Mouse (Mus musculus) intestine, embryonic 15.5 days (tissue): ENCODE results near the gene Trim28. TPM values are rescaled to one million over a fixed set of nuclear protein-coding genes. Genes with fewer than 3 reads are reported as not detected.

Experiments
- ATAC-seq: fragments of 200-750 bp; cut with Nextera tagmentation; 2 replicates; pipeline ENCODE4 v1.8.0; 2017; ENCODE audit warnings: moderate TSS enrichment, moderate library complexity
- H3K27ac ChIP-seq: fragments of 300-500 bp; sonication (generic); 2 replicates; pipeline ENCODE4 v1.5.1; 2015; ENCODE audit warnings: mild to moderate bottlenecking, inconsistent platforms
- H3K27me3 ChIP-seq: fragments of 300-500 bp; sonication (generic); replicated peaks from 2 replicates; pipeline ENCODE4 v1.6.1; 2015; ENCODE audit warnings: inconsistent platforms
- H3K36me3 ChIP-seq: fragments of 300-500 bp; sonication (generic); 2 replicates; pipeline ENCODE4 v1.6.1; 2015; ENCODE audit warnings: inconsistent platforms
- H3K4me1 ChIP-seq: fragments of 300-500 bp; sonication (generic); replicated peaks from 2 replicates; pipeline ENCODE4 v1.6.1; 2015; ENCODE audit warnings: inconsistent platforms
- H3K4me2 ChIP-seq: fragments of 300-500 bp; sonication (generic); replicated peaks from 2 replicates; pipeline ENCODE4 v1.6.1; 2015; ENCODE audit warnings: mild to moderate bottlenecking, inconsistent platforms
- H3K4me3 ChIP-seq: fragments of 300-500 bp; sonication (generic); replicated peaks from 2 replicates; pipeline ENCODE4 v1.5.1; 2015; ENCODE audit warnings: inconsistent platforms
- H3K9ac ChIP-seq: fragments of 300-500 bp; sonication (generic); 2 replicates; pipeline ENCODE4 v1.6.1; 2015; ENCODE audit warnings: inconsistent platforms
- H3K9me3 ChIP-seq: fragments of 300-500 bp; sonication (generic); 2 replicates; pipeline ENCODE4 v1.6.1; 2016; ENCODE audit warnings: inconsistent platforms
- WGBS: fragments of 180-500 bp; shearing (Covaris S2); methylation state at CpG from one replicate; pipeline ENCODE4 v1.1.7; 2015; 5-methylcytosine and 5-hydroxymethylcytosine counted together
- polyA plus RNA-seq: library from polyadenylated mRNA; unstranded; fragments of >200 nt; fragmentation: Nextera tagmentation; extraction: Ambion mirVana; gene quantifications from 2 replicates; pipeline ENCODE4 v1.2.1, GENCODE M21; 2015

Trim28 gene
- polyA plus RNA-seq, 1 experiment from 2014 or later, result 218 TPM

DNA sequence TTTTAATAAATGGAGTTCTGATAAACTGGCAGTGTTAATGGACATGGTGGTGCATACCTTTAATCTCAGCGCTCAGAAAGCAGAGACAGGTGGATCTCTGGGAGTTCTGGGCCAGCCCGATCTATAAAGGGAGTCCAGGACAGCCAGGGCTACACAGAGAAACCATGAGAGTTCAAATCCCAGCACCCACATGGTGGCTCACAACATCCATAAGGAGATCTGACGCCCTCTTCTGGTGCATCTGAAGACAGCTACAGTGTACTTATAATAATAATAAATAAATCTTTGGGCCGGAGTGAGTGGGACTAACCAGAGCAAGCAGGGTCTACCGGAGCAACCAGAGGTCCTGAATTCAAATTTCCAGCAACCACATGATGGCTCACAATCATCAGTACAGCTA, 4.5 kb downstream of the Trim28 start:
- H3K9ac ChIP-seq, result no peak overlapping the region
- 78% methylated on average over 5 of the region's 5 CpGs for WGBS
- H3K4me1 ChIP-seq, result 0 out of 2 replicates have a peak, but pooled peaks cover 10% of the 10 kb centered on the region
- no peak for ATAC-seq
- no peaks in the 10 kb centered on the region for H3K9me3 ChIP-seq
- no peak overlapping the region for H3K27ac ChIP-seq
- H3K36me3 ChIP-seq, result peaks cover 20% of the 10 kb centered on the region
- H3K27me3 ChIP-seq, result no peaks in the 10 kb centered on the region
- H3K4me3 ChIP-seq, result no peak overlapping the region
- H3K4me2 ChIP-seq, result no peak overlapping the region

DNA sequence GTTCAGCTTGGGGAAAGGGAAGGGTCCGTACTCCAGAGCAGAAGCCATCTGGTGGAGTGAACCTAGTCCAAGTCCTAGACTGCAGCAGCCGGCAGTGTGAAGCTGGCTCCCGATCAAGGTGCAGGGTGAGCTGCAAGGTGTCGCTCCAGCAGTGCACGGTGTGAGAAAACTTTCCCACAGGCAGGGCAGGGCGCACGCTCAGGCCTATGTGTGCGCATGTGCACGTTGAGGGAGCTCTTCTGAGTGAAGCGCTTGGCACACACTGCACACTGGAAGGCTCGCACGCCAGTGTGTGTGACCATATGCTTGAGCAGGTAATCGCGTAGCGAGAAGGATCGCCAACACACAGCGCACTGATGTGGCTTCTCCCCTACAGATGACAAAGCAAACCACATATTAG, 7.1 kb downstream of the Trim28 start:
- H3K4me1 ChIP-seq, result 0 out of 2 replicates have a peak, but pooled peaks cover 16% of the 10 kb centered on the region
- H3K4me3 ChIP-seq, result no peak overlapping the region
- WGBS, result 88% methylated on average over 17 of the region's 17 CpGs
- no peak for ATAC-seq
- H3K9me3 ChIP-seq, result no peaks in the 10 kb centered on the region
- H3K27ac ChIP-seq, result no peak overlapping the region
- no peak overlapping the region for H3K9ac ChIP-seq
- peaks cover 20% of the 10 kb centered on the region for H3K36me3 ChIP-seq
- no peaks in the 10 kb centered on the region for H3K27me3 ChIP-seq
- no peak overlapping the region for H3K4me2 ChIP-seq

DNA sequence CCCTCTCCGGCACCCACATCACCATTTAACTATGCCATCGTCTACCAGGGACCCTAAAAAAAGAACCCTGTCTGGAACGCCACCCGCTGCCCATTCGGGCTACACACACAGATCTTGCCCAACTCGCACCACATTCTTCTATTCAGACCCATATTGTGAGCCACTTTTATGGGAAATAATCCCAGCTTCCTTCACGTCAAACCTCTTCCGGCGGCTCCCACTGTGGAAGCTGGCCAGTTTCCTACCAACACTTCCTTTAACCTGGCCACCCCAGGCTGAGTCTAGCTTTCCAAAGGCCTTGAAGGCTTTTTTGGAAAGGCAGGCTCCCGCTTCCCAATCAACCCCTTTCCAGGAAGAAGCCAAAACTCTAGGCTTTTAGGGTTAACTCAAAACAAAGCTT, 7.6 kb downstream of the Trim28 start:
- Histone ChIP-seq H3K9me3 (no peaks in the 10 kb centered on the region), H3K9ac (no peak overlapping the region), H3K4me1 (0 out of 2 replicates have a peak, but pooled peaks cover 16% of the 10 kb centered on the region), H3K27ac (no peak overlapping the region), H3K27me3 (no peaks in the 10 kb centered on the region), H3K4me2 (no peak overlapping the region), H3K36me3 (peaks cover 20% of the 10 kb centered on the region), H3K4me3 (no peak overlapping the region)
- WGBS, result 85% methylated on average over 10 of the region's 10 CpGs
- ATAC-seq, result no peak

GRCm38 (mm10) chr7:13007341-13008092, 8.6 kb downstream of the Trim28 start:
- Histone ChIP-seq H3K4me3 (no peak overlapping the region), H3K36me3 (peaks cover 20% of the 10 kb centered on the region), H3K27ac (no peak overlapping the region), H3K9me3 (no peaks in the 10 kb centered on the region), H3K27me3 (no peaks in the 10 kb centered on the region), H3K4me2 (no peak overlapping the region), H3K4me1 (0 out of 2 replicates have a peak, but pooled peaks cover 16% of the 10 kb centered on the region), H3K9ac (0 out of 2 replicates have a peak overlapping the region, but pooled peaks have one; percentile 14)
- 57% methylated on average over 57 of the region's 57 CpGs for WGBS
- no peak for ATAC-seq

DNA sequence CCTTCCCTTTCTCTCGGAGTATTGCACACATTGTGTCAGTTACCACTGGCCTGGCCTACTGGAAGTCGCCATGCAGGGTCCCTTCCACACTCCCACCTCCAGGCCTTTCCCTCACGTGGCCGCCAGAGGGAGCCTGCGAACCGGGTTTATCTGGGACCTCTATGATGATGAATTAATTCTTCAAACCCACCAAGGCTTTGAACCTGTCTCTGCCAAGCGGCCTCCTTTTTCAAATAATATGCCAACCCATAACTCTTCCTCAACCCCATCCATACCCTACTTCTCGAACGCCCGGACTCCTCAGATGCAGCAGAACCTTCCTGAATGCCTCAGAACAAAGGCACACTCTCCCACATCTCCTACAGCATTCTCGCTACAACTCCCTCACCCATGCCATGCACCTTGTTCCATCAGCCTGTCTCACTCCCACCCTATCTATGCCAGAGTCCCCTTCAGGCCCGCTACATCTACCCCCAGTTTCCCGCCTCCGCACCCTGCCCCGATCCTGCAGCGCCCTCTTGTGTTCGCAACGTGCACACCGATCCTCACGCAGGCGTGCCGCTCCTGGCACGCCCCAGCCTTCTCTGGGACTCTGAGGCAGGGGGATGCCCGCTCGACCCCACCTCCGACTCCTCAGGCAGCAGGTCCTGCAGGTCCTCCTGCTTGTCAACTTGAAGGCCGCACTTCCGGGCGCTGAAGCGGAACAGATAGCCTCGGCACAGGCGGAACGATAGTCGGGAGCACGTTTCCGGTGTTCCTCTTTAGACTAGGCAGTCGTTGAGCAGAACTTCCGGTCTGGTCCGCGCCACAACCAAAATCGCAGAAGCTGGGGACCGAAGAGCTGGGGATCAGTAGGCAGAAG, 10.5 kb downstream of the Trim28 start:
- H3K27me3 ChIP-seq, result no peaks in the 10 kb centered on the region
- peak; percentile 91 for ATAC-seq
- H3K4me1 ChIP-seq, result 0 out of 2 replicates have a peak, but pooled peaks cover 16% of the 10 kb centered on the region
- H3K4me3 ChIP-seq, result peak overlapping the region; percentile 80
- peak overlapping the region; percentile 98 for H3K27ac ChIP-seq
- H3K36me3 ChIP-seq, result peaks cover 16% of the 10 kb centered on the region
- peak overlapping the region; percentile 69 for H3K4me2 ChIP-seq
- H3K9ac ChIP-seq, result peak overlapping the region; percentile 95
- no peaks in the 10 kb centered on the region for H3K9me3 ChIP-seq
- under 1% methylated on average over 42 of the region's 42 CpGs for WGBS

GRCm38 (mm10) chr7:13010005-13010908, 11.3 kb downstream of the Trim28 start, which contains the start of gene Zbtb45:
Gene Zbtb45 (minus strand): TSS chr7:13010034.
- ATAC-seq, result 0 out of 2 replicates have a peak, but pooled peaks have one; percentile 6
- H3K36me3 ChIP-seq, result peaks cover 16% of the 10 kb centered on the region
- no peaks in the 10 kb centered on the region for H3K9me3 ChIP-seq
- H3K4me1 ChIP-seq, result 0 out of 2 replicates have a peak, but pooled peaks cover 16% of the 10 kb centered on the region
- no peaks in the 10 kb centered on the region for H3K27me3 ChIP-seq
- H3K27ac ChIP-seq, result peak within 1 kb of the TSS; percentile 98
- peak within 1 kb of the TSS; percentile 69 for H3K4me2 ChIP-seq
- WGBS, result 12% methylated on average over 26 of the region's 26 CpGs
- peak within 1 kb of the TSS; percentile 80 for H3K4me3 ChIP-seq
- H3K9ac ChIP-seq, result peak within 1 kb of the TSS; percentile 95

DNA sequence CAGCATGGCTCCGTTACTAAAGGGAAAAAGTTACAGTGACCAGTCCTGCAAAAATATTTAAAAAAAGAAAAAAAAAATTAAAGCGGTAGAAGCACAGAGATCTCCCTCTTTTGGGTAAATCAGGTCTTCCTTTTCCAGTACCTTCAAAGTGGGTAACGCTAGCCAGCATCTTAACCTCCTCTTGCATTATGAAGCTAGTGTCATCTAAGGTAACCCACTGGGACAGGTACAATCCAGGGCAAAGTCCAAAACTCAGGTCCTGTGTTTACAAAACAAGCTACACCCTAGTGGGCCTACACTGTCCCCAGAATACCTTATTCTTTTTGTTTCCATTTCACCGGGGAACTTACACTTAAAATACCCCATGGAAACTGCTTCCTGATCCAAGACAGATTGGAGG, 14.8 kb downstream of the Trim28 start:
- 60% methylated on average over 4 of the region's 4 CpGs for WGBS
- no peak for ATAC-seq

DNA sequence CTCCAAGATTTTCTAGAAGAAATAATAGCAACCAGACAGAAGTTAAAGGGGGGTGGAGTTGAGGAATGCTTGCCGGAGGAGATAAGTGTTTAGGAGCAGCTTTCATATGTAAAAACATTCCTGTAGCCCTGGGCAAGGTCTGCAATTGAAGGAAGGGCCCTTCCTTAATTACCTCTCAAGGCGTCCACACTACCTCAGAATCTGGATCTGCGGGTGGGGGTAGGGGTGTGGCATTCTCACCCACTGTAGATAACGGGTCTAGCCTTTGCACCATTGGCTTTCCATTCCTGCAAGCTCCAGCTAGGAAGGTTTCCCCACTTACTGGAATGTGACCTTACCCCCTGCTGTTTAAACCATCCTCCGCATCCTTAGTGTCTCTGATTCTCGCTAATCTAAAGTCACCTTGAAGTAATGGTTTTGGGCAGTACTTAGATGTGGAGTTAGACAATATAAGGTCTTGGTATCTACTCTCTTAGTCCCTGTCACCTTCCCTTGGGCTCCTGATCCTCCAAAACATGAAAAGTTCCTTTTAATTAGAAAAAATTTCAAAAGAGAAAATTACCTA, 15.4 kb downstream of the Trim28 start:
- 36% methylated on average over 6 of the region's 6 CpGs for WGBS
- no peak overlapping the region for H3K9ac ChIP-seq

More for the DNA sequence above, 14.8 kb downstream of the Trim28 start:
- H3K4me2 ChIP-seq, result no peak overlapping the region
- 0 out of 2 replicates have a peak, but pooled peaks cover 5% of the 10 kb centered on the region for H3K4me1 ChIP-seq
- no peaks in the 10 kb centered on the region for H3K36me3 ChIP-seq
- H3K27ac ChIP-seq, result no peak overlapping the region
- no peak overlapping the region for H3K9ac ChIP-seq
- no peaks in the 10 kb centered on the region for H3K9me3 ChIP-seq
- no peak overlapping the region for H3K4me3 ChIP-seq
- no peaks in the 10 kb centered on the region for H3K27me3 ChIP-seq

DNA sequence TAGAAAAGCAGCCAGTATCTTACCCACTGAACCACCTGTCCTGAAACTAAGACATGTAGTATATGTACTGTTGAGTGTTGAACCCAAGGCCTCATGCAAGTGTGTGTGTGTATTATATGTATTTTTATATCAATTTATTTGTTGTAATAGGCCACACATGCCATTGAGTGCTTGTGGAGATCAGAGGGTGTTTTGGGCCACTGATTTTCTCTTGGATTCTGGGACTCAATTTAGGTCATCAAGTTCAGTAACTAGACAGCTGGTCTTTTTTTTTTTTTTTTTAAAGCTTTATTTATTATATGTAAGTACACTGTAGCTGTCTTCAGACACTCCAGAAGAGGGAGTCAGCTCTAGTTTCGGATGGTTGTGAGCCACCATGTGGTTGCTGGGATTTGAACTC, 16.3 kb downstream of the Trim28 start:
- H3K36me3 ChIP-seq, result no peaks in the 10 kb centered on the region
- 87% methylated on average over 1 of the region's 1 CpGs for WGBS
- H3K4me2 ChIP-seq, result no peak overlapping the region
- no peaks in the 10 kb centered on the region for H3K27me3 ChIP-seq
- no peak overlapping the region for H3K4me3 ChIP-seq
- H3K9me3 ChIP-seq, result no peaks in the 10 kb centered on the region
- ATAC-seq, result no peak
- H3K4me1 ChIP-seq, result 0 out of 2 replicates have a peak, but pooled peaks cover 5% of the 10 kb centered on the region
- no peak overlapping the region for H3K27ac ChIP-seq
- no peak overlapping the region for H3K9ac ChIP-seq

More for the DNA sequence above, 15.4 kb downstream of the Trim28 start:
- no peak for ATAC-seq
- H3K4me1 ChIP-seq, result 0 out of 2 replicates have a peak, but pooled peaks cover 5% of the 10 kb centered on the region
- H3K4me3 ChIP-seq, result no peak overlapping the region
- no peak overlapping the region for H3K4me2 ChIP-seq
- no peak overlapping the region for H3K27ac ChIP-seq
- H3K27me3 ChIP-seq, result no peaks in the 10 kb centered on the region
- H3K9me3 ChIP-seq, result no peaks in the 10 kb centered on the region
- H3K36me3 ChIP-seq, result no peaks in the 10 kb centered on the region

DNA sequence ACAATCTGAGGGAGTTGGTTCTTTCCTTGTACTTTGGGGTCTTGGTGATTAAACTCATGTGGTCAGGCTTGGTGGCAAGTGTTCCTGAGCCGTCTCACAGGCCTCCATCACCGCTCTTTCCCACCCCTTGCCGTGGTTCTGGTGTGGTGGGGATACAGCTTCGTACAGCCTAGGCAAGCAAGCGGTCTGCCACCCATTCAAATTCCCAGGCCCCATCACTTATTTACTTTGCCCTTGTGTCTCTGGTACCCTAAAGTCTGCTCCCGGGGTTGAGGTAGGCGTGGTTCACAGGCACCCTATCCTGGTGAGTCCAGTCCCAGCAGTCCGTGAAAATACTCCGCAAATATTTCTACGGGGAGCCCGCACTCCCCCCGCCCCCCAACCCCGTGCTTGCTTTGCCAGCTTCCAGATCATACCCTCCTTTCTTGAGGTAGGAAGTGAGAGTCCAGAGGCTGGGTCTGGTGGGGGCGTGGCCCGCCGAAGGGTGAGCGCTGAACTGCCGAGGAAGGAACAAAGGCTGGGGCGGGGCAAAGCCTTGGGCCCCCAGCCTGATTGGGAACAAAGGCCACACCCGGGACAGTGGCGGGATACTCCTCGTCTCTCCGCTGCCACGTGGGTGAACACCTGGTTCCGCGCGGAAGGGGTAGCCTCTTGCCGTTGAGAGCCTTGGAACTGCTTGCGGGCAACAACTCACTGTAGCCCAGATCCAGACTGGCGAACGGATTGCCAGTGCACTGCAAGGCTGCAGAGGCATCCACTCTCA, 24.0 kb downstream of the Trim28 start:
- 2% methylated on average over 31 of the region's 31 CpGs for WGBS
- Histone ChIP-seq H3K4me3 (peak overlapping the region; percentile 94), H3K36me3 (peaks cover 16% of the 10 kb centered on the region), H3K9ac (peak overlapping the region; percentile 98), H3K27me3 (no peaks in the 10 kb centered on the region), H3K4me2 (peak overlapping the region; percentile 91), H3K27ac (peak overlapping the region; percentile 100), H3K4me1 (peaks cover 23% of the 10 kb centered on the region), H3K9me3 (no peaks in the 10 kb centered on the region)
- peak; percentile 72 for ATAC-seq
